Mouse (Mus musculus): ENCODE measurements at regions not wholly inside any gene's neighbourhood (a gene's known extent, or its start where the extent isn't known, plus 50 kb on each side); places are given as distances from the start of the nearest gene placed in this dataset.

- H3K4me1 ChIP-seq (ENCODE audit: control insufficient read depth, insufficient read depth, low read length) = no peaks in the 10 kb centered on the region
- WGBS = 95% methylated on average over 4 of the region's 4 CpGs
Observed at GRCm38 (mm10) chr15:62074735-62075134, 1151.9 kb upstream of the A1bg start.

GRCm38 (mm10) chr15:62073595-62073994, 1150.8 kb upstream of the A1bg start:
- no peaks in the 10 kb centered on the region for H3K4me1 ChIP-seq (ENCODE audit: control insufficient read depth, insufficient read depth, low read length)
- no peak for ATAC-seq (replicated peaks; ENCODE audit: insufficient number of reproducible peaks, low FRiP score, low TSS enrichment, low read depth)

More at GRCm38 (mm10) chr15:62074735-62075134, 1151.9 kb upstream of the A1bg start:
- Histone ChIP-seq H3K9ac (replicated peaks; ENCODE audit: low read length) (no peak overlapping the region), H3K36me3 (replicated peaks; ENCODE audit: control insufficient read depth, insufficient read depth, low read depth, low read length) (no peaks in the 10 kb centered on the region), H3K9me3 (replicated peaks; ENCODE audit: control insufficient read depth, low read length) (no peaks in the 10 kb centered on the region), H3K4me2 (ENCODE audit: low read depth, low read length) (no peak overlapping the region), H3K4me3 (ENCODE audit: low read depth, low read length) (no peak overlapping the region), H3K27me3 (ENCODE audit: control insufficient read depth, insufficient read depth, low read length) (no peaks in the 10 kb centered on the region), H3K27ac (replicated peaks; ENCODE audit: low read depth, low read length) (no peak overlapping the region)
- DNase-seq (ENCODE audit: low spot score) (no peak), ATAC-seq (replicated peaks; ENCODE audit: insufficient number of reproducible peaks, low FRiP score, low TSS enrichment, low read depth) (no peak)

GRCm38 (mm10) chr15:62071311-62071710, 1148.5 kb upstream of the A1bg start:
- Histone ChIP-seq H3K27me3 (ENCODE audit: control insufficient read depth, insufficient read depth, low read length) (no peaks in the 10 kb centered on the region), H3K36me3 (replicated peaks; ENCODE audit: control insufficient read depth, insufficient read depth, low read depth, low read length) (no peaks in the 10 kb centered on the region), H3K4me2 (ENCODE audit: low read depth, low read length) (no peak overlapping the region), H3K9me3 (replicated peaks; ENCODE audit: control insufficient read depth, low read length) (no peaks in the 10 kb centered on the region), H3K4me3 (ENCODE audit: low read depth, low read length) (no peak overlapping the region), H3K9ac (replicated peaks; ENCODE audit: low read length) (no peak overlapping the region), H3K4me1 (ENCODE audit: control insufficient read depth, insufficient read depth, low read length) (no peaks in the 10 kb centered on the region), H3K27ac (replicated peaks; ENCODE audit: low read depth, low read length) (no peak overlapping the region)
- WGBS = 80% methylated on average over 2 of the region's 2 CpGs
- no peak for DNase-seq (ENCODE audit: low spot score)
- ATAC-seq (replicated peaks; ENCODE audit: insufficient number of reproducible peaks, low FRiP score, low TSS enrichment, low read depth) = no peak

More at GRCm38 (mm10) chr15:62073595-62073994, 1150.8 kb upstream of the A1bg start:
- no peak overlapping the region for H3K27ac ChIP-seq (replicated peaks; ENCODE audit: low read depth, low read length)
- no peaks in the 10 kb centered on the region for H3K27me3 ChIP-seq (ENCODE audit: control insufficient read depth, insufficient read depth, low read length)
- WGBS = 94% methylated on average over 5 of the region's 5 CpGs
- no peak overlapping the region for H3K9ac ChIP-seq (replicated peaks; ENCODE audit: low read length)
- H3K4me3 ChIP-seq (ENCODE audit: low read depth, low read length) = no peak overlapping the region
- no peak for DNase-seq (ENCODE audit: low spot score)
- no peaks in the 10 kb centered on the region for H3K9me3 ChIP-seq (replicated peaks; ENCODE audit: control insufficient read depth, low read length)
- H3K36me3 ChIP-seq (replicated peaks; ENCODE audit: control insufficient read depth, insufficient read depth, low read depth, low read length) = no peaks in the 10 kb centered on the region
- no peak overlapping the region for H3K4me2 ChIP-seq (ENCODE audit: low read depth, low read length)

GRCm38 (mm10) chr15:62068422-62069160, 1145.8 kb upstream of the A1bg start:
- 76% methylated on average over 11 of the region's 11 CpGs for WGBS

GRCm38 (mm10) chr15:62064399-62064798, 1141.6 kb upstream of the A1bg start:
- Histone ChIP-seq H3K4me3 (ENCODE audit: low read depth, low read length) (no peak overlapping the region), H3K4me2 (ENCODE audit: low read depth, low read length) (no peak overlapping the region), H3K27me3 (ENCODE audit: control insufficient read depth, insufficient read depth, low read length) (no peaks in the 10 kb centered on the region), H3K9me3 (replicated peaks; ENCODE audit: control insufficient read depth, low read length) (no peaks in the 10 kb centered on the region), H3K9ac (replicated peaks; ENCODE audit: low read length) (no peak overlapping the region), H3K4me1 (ENCODE audit: control insufficient read depth, insufficient read depth, low read length) (no peaks in the 10 kb centered on the region), H3K27ac (replicated peaks; ENCODE audit: low read depth, low read length) (no peak overlapping the region), H3K36me3 (replicated peaks; ENCODE audit: control insufficient read depth, insufficient read depth, low read depth, low read length) (no peaks in the 10 kb centered on the region)
- no peak for ATAC-seq (replicated peaks; ENCODE audit: insufficient number of reproducible peaks, low FRiP score, low TSS enrichment, low read depth)
- no peak for DNase-seq (ENCODE audit: low spot score)
- 89% methylated on average over 3 of the region's 3 CpGs for WGBS

More at GRCm38 (mm10) chr15:62068422-62069160, 1145.8 kb upstream of the A1bg start:
- Histone ChIP-seq H3K27me3 (ENCODE audit: control insufficient read depth, insufficient read depth, low read length) (no peaks in the 10 kb centered on the region), H3K4me3 (ENCODE audit: low read depth, low read length) (no peak overlapping the region), H3K4me2 (ENCODE audit: low read depth, low read length) (no peak overlapping the region), H3K9ac (replicated peaks; ENCODE audit: low read length) (no peak overlapping the region), H3K27ac (replicated peaks; ENCODE audit: low read depth, low read length) (no peak overlapping the region), H3K9me3 (replicated peaks; ENCODE audit: control insufficient read depth, low read length) (no peaks in the 10 kb centered on the region), H3K36me3 (replicated peaks; ENCODE audit: control insufficient read depth, insufficient read depth, low read depth, low read length) (no peaks in the 10 kb centered on the region), H3K4me1 (ENCODE audit: control insufficient read depth, insufficient read depth, low read length) (no peaks in the 10 kb centered on the region)
- DNase-seq (ENCODE audit: low spot score) (no peak), ATAC-seq (replicated peaks; ENCODE audit: insufficient number of reproducible peaks, low FRiP score, low TSS enrichment, low read depth) (no peak)

GRCm38 (mm10) chr15:62057449-62057848, 1134.6 kb upstream of the A1bg start:
- H3K9me3 ChIP-seq (replicated peaks; ENCODE audit: control insufficient read depth, low read length) = no peaks in the 10 kb centered on the region
- no peak overlapping the region for H3K4me2 ChIP-seq (ENCODE audit: low read depth, low read length)
- no peak overlapping the region for H3K27ac ChIP-seq (replicated peaks; ENCODE audit: low read depth, low read length)
- WGBS = 90% methylated on average over 2 of the region's 2 CpGs
- no peaks in the 10 kb centered on the region; the same call in 1 of the 2 replicates for H3K36me3 ChIP-seq (replicated peaks; ENCODE audit: control insufficient read depth, insufficient read depth, low read depth, low read length)
- no peaks in the 10 kb centered on the region for H3K4me1 ChIP-seq (ENCODE audit: control insufficient read depth, insufficient read depth, low read length)
- ATAC-seq (replicated peaks; ENCODE audit: insufficient number of reproducible peaks, low FRiP score, low TSS enrichment, low read depth) (no peak), DNase-seq (ENCODE audit: low spot score) (no peak)
- H3K27me3 ChIP-seq (ENCODE audit: control insufficient read depth, insufficient read depth, low read length) = no peaks in the 10 kb centered on the region
- no peak overlapping the region for H3K4me3 ChIP-seq (ENCODE audit: low read depth, low read length)
- H3K9ac ChIP-seq (replicated peaks; ENCODE audit: low read length) = no peak overlapping the region

GRCm38 (mm10) chr15:62056889-62057288, 1134.1 kb upstream of the A1bg start:
- H3K4me1 ChIP-seq (ENCODE audit: control insufficient read depth, insufficient read depth, low read length) = no peaks in the 10 kb centered on the region
- H3K4me3 ChIP-seq (ENCODE audit: low read depth, low read length) = no peak overlapping the region
- no peak overlapping the region for H3K4me2 ChIP-seq (ENCODE audit: low read depth, low read length)
- 89% methylated on average over 11 of the region's 11 CpGs for WGBS
- no peaks in the 10 kb centered on the region for H3K9me3 ChIP-seq (replicated peaks; ENCODE audit: control insufficient read depth, low read length)
- no peak for DNase-seq (ENCODE audit: low spot score)
- no peak overlapping the region for H3K27ac ChIP-seq (replicated peaks; ENCODE audit: low read depth, low read length)
- no peak overlapping the region for H3K9ac ChIP-seq (replicated peaks; ENCODE audit: low read length)
- H3K36me3 ChIP-seq (replicated peaks; ENCODE audit: control insufficient read depth, insufficient read depth, low read depth, low read length) = no peaks in the 10 kb centered on the region; the same call in 1 of the 2 replicates
- no peak for ATAC-seq (replicated peaks; ENCODE audit: insufficient number of reproducible peaks, low FRiP score, low TSS enrichment, low read depth)
- no peaks in the 10 kb centered on the region for H3K27me3 ChIP-seq (ENCODE audit: control insufficient read depth, insufficient read depth, low read length)

- no peak overlapping the region for H3K9ac ChIP-seq (replicated peaks; ENCODE audit: low read length)
- DNase-seq (ENCODE audit: low spot score) (no peak), ATAC-seq (replicated peaks; ENCODE audit: insufficient number of reproducible peaks, low FRiP score, low TSS enrichment, low read depth) (no peak)
- H3K36me3 ChIP-seq (replicated peaks; ENCODE audit: control insufficient read depth, insufficient read depth, low read depth, low read length) = no peaks in the 10 kb centered on the region; the same call in 1 of the 2 replicates
- no peaks in the 10 kb centered on the region for H3K27me3 ChIP-seq (ENCODE audit: control insufficient read depth, insufficient read depth, low read length)
- 79% methylated on average over 3 of the region's 3 CpGs for WGBS
- no peak overlapping the region for H3K27ac ChIP-seq (replicated peaks; ENCODE audit: low read depth, low read length)
- H3K9me3 ChIP-seq (replicated peaks; ENCODE audit: control insufficient read depth, low read length) = no peaks in the 10 kb centered on the region
- no peak overlapping the region for H3K4me2 ChIP-seq (ENCODE audit: low read depth, low read length)
- no peak overlapping the region for H3K4me3 ChIP-seq (ENCODE audit: low read depth, low read length)
- H3K4me1 ChIP-seq (ENCODE audit: control insufficient read depth, insufficient read depth, low read length) = no peaks in the 10 kb centered on the region
Observed at GRCm38 (mm10) chr15:62056401-62056800, 1133.6 kb upstream of the A1bg start.

Measured in embryonic facial prominence, embryonic 11.5 days (tissue).